Mouse (Mus musculus): ENCODE measurements at regions not wholly inside any gene's neighbourhood (a gene's known extent, or its start where the extent isn't known, plus 50 kb on each side); places are given as distances from the start of the nearest gene placed in this dataset.

- Histone ChIP-seq H3K4me1 (ENCODE audit: control insufficient read depth in 2 of 2, insufficient read depth in 2 of 2, low read length in 2 of 2, poor library complexity in 1 of 2) (no peaks in the 10 kb centered on the region), H3K9me3 (ENCODE audit: control insufficient read depth, insufficient read depth, low read depth, low read length) (no peaks in the 10 kb centered on the region), H3K9ac (ENCODE audit: insufficient read depth, low read depth, low read length, poor library complexity, severe bottlenecking) (no peak overlapping the region), H3K27ac (ENCODE audit: insufficient read depth, low read depth, low read length, poor library complexity, severe bottlenecking) (no peak overlapping the region), H3K36me3 (ENCODE audit: control insufficient read depth, insufficient read depth, low read length, poor library complexity, severe bottlenecking) (no peaks in the 10 kb centered on the region), H3K4me3 (ENCODE audit: insufficient read depth in 1 of 2, low read depth in 1 of 2, low read length in 2 of 2, poor library complexity in 1 of 2, severe bottlenecking in 1 of 2) (no peak overlapping the region)
- in situ Hi-C loops (cut with MboI; ENCODE audit: low sequenced_read_pairs in 2 of 2, unreplicated experiment in 2 of 2) = no loop called here
- DNase-seq (ENCODE audit: low read depth, low spot score) = no peak
- TF ChIP-seq ZNF384 (IDR thresholded peaks at IDR 0.05; ENCODE audit: low read depth, low read length) = no peak
- no peak for TF ChIP-seq CHD2 (IDR thresholded peaks at IDR 0.05; ENCODE audit: low read depth, low read length)
These were observed 189.6 kb downstream of the Calcrl start for GRCm38 (mm10) chr2:84235641-84236040.

DNA sequence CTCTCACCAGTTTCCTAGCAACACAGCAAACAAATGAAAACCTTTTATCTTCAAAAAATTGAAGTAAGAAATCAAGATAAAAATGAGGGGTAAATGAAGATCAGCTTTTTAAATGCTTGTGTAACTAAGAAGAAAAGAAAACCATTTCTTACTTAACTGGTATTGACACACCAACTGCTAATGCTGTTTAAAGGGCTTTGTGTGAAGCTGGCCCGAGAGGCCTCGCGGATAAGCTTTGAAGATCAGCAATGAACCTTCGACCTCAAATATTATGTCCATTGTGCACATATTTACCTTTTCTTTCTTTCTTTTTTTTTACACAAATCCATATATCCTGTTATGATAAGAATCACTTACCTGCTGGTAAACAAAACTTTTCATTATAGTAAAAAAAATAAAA is 184.0 kb downstream of the Calcrl start:
- no peak overlapping the region for H3K9ac ChIP-seq (ENCODE audit: insufficient read depth, low read depth, low read length, poor library complexity, severe bottlenecking)
- no peak for DNase-seq (ENCODE audit: low read depth, low spot score)
- H3K36me3 ChIP-seq (ENCODE audit: control insufficient read depth, insufficient read depth, low read length, poor library complexity, severe bottlenecking) = no peaks in the 10 kb centered on the region
- H3K4me3 ChIP-seq (ENCODE audit: insufficient read depth in 1 of 2, low read depth in 1 of 2, low read length in 2 of 2, poor library complexity in 1 of 2, severe bottlenecking in 1 of 2) = no peak overlapping the region
- H3K9me3 ChIP-seq (ENCODE audit: control insufficient read depth, insufficient read depth, low read depth, low read length) = no peaks in the 10 kb centered on the region
- in situ Hi-C loops (cut with MboI; ENCODE audit: low sequenced_read_pairs in 2 of 2, unreplicated experiment in 2 of 2) = no loop called here
- no peak for TF ChIP-seq ZC3H11A (IDR thresholded peaks at IDR 0.05; ENCODE audit: borderline replicate concordance, low read depth, low read length)
- TF ChIP-seq HCFC1 (IDR thresholded peaks at IDR 0.05; ENCODE audit: borderline replicate concordance, insufficient read depth, low read length) = no peak
- TF ChIP-seq MAFK (IDR thresholded peaks at IDR 0.05; ENCODE audit: insufficient read depth, low read depth, low read length) = no peak
- TF ChIP-seq ZNF384 (IDR thresholded peaks at IDR 0.05; ENCODE audit: low read depth, low read length) = no peak
- no peak for TF ChIP-seq CHD2 (IDR thresholded peaks at IDR 0.05; ENCODE audit: low read depth, low read length)
- no peak overlapping the region for H3K27ac ChIP-seq (ENCODE audit: insufficient read depth, low read depth, low read length, poor library complexity, severe bottlenecking)
- H3K4me1 ChIP-seq (ENCODE audit: control insufficient read depth in 2 of 2, insufficient read depth in 2 of 2, low read length in 2 of 2, poor library complexity in 1 of 2) = no peaks in the 10 kb centered on the region

DNA sequence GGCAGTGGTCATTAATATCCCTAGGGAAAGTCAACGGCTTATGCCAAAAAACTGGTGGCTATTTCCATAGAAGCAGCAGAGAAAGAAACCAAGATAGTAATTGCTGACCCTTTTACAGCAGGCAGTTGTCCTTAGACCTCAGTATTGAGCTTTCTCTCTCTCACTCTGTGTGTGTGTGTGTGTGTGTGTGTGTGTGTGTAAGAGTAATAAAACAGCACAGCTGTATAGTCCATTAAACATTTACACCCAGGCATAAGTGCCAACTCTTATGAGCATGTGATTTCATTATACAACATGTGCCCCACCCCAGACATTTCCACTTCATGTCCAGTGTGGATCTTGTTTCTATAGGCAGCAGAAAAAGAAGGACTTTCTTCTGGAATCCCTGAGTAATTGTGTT is 183.2 kb downstream of the Calcrl start:
- no peak for DNase-seq (ENCODE audit: low read depth, low spot score)
- Histone ChIP-seq H3K4me1 (ENCODE audit: control insufficient read depth in 2 of 2, insufficient read depth in 2 of 2, low read length in 2 of 2, poor library complexity in 1 of 2) (no peaks in the 10 kb centered on the region), H3K36me3 (ENCODE audit: control insufficient read depth, insufficient read depth, low read length, poor library complexity, severe bottlenecking) (no peaks in the 10 kb centered on the region), H3K9me3 (ENCODE audit: control insufficient read depth, insufficient read depth, low read depth, low read length) (no peaks in the 10 kb centered on the region), H3K4me3 (ENCODE audit: insufficient read depth in 1 of 2, low read depth in 1 of 2, low read length in 2 of 2, poor library complexity in 1 of 2, severe bottlenecking in 1 of 2) (no peak overlapping the region), H3K9ac (ENCODE audit: insufficient read depth, low read depth, low read length, poor library complexity, severe bottlenecking) (no peak overlapping the region), H3K27ac (ENCODE audit: insufficient read depth, low read depth, low read length, poor library complexity, severe bottlenecking) (no peak overlapping the region)
- TF ChIP-seq ZC3H11A (IDR thresholded peaks at IDR 0.05; ENCODE audit: borderline replicate concordance, low read depth, low read length) (no peak), ZNF384 (IDR thresholded peaks at IDR 0.05; ENCODE audit: low read depth, low read length) (no peak), MAFK (IDR thresholded peaks at IDR 0.05; ENCODE audit: insufficient read depth, low read depth, low read length) (no peak), CHD2 (IDR thresholded peaks at IDR 0.05; ENCODE audit: low read depth, low read length) (no peak), HCFC1 (IDR thresholded peaks at IDR 0.05; ENCODE audit: borderline replicate concordance, insufficient read depth, low read length) (no peak)
- in situ Hi-C loops (cut with MboI; ENCODE audit: low sequenced_read_pairs in 2 of 2, unreplicated experiment in 2 of 2) = no loop called here

DNA sequence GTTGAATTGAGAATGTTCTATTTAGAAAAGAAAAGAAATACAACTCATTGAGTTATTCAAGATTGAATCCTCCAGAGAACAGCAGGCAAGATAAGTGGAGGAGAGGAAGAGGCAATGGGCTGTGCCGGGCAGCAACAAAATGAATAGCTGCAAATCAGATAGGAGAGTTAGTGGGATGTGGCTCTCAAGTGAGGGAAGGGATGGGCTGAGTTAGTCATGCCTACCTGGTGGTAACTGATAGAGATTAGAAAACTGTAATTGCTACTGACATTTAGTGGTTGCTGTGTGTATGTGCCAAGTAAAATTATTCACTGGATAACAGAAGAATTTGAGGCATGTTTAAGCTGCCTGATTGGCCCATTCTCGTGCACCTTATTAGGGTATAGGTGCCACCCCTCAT is 179.3 kb downstream of the Calcrl start:
- in situ Hi-C loops (cut with MboI; ENCODE audit: low sequenced_read_pairs in 2 of 2, unreplicated experiment in 2 of 2) = no loop called here
- Histone ChIP-seq H3K4me3 (ENCODE audit: insufficient read depth in 1 of 2, low read depth in 1 of 2, low read length in 2 of 2, poor library complexity in 1 of 2, severe bottlenecking in 1 of 2) (no peak overlapping the region), H3K9ac (ENCODE audit: insufficient read depth, low read depth, low read length, poor library complexity, severe bottlenecking) (no peak overlapping the region), H3K4me1 (ENCODE audit: control insufficient read depth in 2 of 2, insufficient read depth in 2 of 2, low read length in 2 of 2, poor library complexity in 1 of 2) (no peaks in the 10 kb centered on the region), H3K9me3 (ENCODE audit: control insufficient read depth, insufficient read depth, low read depth, low read length) (no peaks in the 10 kb centered on the region), H3K27ac (ENCODE audit: insufficient read depth, low read depth, low read length, poor library complexity, severe bottlenecking) (no peak overlapping the region), H3K36me3 (ENCODE audit: control insufficient read depth, insufficient read depth, low read length, poor library complexity, severe bottlenecking) (no peaks in the 10 kb centered on the region)
- TF ChIP-seq CHD2 (IDR thresholded peaks at IDR 0.05; ENCODE audit: low read depth, low read length) (no peak), ZNF384 (IDR thresholded peaks at IDR 0.05; ENCODE audit: low read depth, low read length) (no peak), ZC3H11A (IDR thresholded peaks at IDR 0.05; ENCODE audit: borderline replicate concordance, low read depth, low read length) (no peak), HCFC1 (IDR thresholded peaks at IDR 0.05; ENCODE audit: borderline replicate concordance, insufficient read depth, low read length) (no peak), MAFK (IDR thresholded peaks at IDR 0.05; ENCODE audit: insufficient read depth, low read depth, low read length) (no peak)
- DNase-seq (ENCODE audit: low read depth, low spot score) = no peak

DNA sequence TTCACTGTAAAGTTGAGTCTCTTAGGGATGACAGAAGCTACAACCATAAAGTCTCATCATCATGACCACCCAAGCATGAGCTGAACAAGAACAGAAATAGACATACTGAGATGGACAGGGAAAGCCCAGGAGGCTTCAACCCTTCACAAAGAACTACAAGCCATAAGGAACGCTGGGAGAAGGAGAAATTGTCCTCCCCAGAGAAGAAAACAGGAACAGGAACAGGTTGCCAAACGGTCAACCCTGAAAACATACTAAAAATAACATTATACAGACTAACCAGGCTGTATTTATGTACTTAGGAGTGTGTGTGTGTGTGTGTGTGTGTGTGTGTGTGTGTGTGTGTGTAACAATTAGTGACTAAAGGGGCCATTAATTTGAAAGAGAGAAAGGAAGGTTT is 178.6 kb downstream of the Calcrl start:
- no peak overlapping the region for H3K27ac ChIP-seq (ENCODE audit: insufficient read depth, low read depth, low read length, poor library complexity, severe bottlenecking)
- H3K4me1 ChIP-seq (ENCODE audit: control insufficient read depth in 2 of 2, insufficient read depth in 2 of 2, low read length in 2 of 2, poor library complexity in 1 of 2) = no peaks in the 10 kb centered on the region
- no peaks in the 10 kb centered on the region for H3K9me3 ChIP-seq (ENCODE audit: control insufficient read depth, insufficient read depth, low read depth, low read length)
- H3K4me3 ChIP-seq (ENCODE audit: insufficient read depth in 1 of 2, low read depth in 1 of 2, low read length in 2 of 2, poor library complexity in 1 of 2, severe bottlenecking in 1 of 2) = no peak overlapping the region
- in situ Hi-C loops (cut with MboI; ENCODE audit: low sequenced_read_pairs in 2 of 2, unreplicated experiment in 2 of 2) = no loop called here
- H3K36me3 ChIP-seq (ENCODE audit: control insufficient read depth, insufficient read depth, low read length, poor library complexity, severe bottlenecking) = no peaks in the 10 kb centered on the region
- no peak overlapping the region for H3K9ac ChIP-seq (ENCODE audit: insufficient read depth, low read depth, low read length, poor library complexity, severe bottlenecking)
- no peak for DNase-seq (ENCODE audit: low read depth, low spot score)
- no peak for TF ChIP-seq ZC3H11A (IDR thresholded peaks at IDR 0.05; ENCODE audit: borderline replicate concordance, low read depth, low read length)
- no peak for TF ChIP-seq HCFC1 (IDR thresholded peaks at IDR 0.05; ENCODE audit: borderline replicate concordance, insufficient read depth, low read length)
- no peak for TF ChIP-seq ZNF384 (IDR thresholded peaks at IDR 0.05; ENCODE audit: low read depth, low read length)
- TF ChIP-seq MAFK (IDR thresholded peaks at IDR 0.05; ENCODE audit: insufficient read depth, low read depth, low read length) = no peak
- no peak for TF ChIP-seq CHD2 (IDR thresholded peaks at IDR 0.05; ENCODE audit: low read depth, low read length)

All from ES-E14 (cell line).